Mouse (Mus musculus): ENCODE data around the gene Olfr726. TPM values are rescaled to one million over a fixed set of nuclear protein-coding genes. Genes with fewer than 3 reads are reported as not detected.

Gene Olfr726
- total RNA-seq (2023), result not detected

DNA sequence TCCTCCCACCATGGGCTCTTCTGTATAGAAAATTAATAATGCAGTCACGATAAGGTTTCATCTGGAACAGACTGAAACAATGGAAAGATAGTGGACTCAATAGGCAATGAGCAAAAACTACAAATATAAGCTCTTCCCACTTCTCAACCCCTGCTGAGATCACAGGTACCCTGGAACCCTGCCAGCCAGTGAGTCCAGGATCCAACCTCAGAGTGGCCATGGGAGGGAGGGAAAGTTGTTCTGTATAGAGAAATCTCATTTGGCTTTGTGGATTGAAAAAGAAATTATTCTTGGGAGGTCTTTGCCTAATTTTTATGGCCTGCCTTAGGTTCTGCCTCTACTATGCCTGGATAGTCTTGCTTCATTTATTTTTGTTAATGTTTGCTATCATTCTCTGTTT lies at the start of gene Olfr726:
Gene Olfr726 (minus strand): TSS at position 101 of the 400 bp plus-strand sequence.

DNA sequence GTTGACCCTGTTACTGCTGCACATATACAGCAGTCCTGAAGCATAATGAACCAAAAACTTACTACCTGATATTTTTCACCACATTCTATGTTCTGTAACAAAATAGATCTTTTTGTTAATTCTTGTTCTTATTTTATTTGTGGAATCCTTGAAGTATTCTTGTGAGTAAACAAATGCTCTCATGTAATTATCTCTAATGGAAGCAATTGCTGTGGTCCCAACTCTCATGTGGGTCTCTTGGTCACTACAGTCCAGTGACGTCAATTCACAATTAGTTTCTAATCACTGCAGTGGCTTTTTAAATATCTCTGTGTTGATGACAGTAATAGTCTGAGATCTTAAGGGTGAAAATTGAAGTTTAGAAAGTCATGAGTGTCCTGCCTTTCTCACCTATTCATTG lies 32.1 kb upstream of the Olfr726 start, which contains the start of gene Olfr727:
Gene Olfr727 (plus strand): TSS at position 301 of the 400 bp plus-strand sequence.

DNA sequence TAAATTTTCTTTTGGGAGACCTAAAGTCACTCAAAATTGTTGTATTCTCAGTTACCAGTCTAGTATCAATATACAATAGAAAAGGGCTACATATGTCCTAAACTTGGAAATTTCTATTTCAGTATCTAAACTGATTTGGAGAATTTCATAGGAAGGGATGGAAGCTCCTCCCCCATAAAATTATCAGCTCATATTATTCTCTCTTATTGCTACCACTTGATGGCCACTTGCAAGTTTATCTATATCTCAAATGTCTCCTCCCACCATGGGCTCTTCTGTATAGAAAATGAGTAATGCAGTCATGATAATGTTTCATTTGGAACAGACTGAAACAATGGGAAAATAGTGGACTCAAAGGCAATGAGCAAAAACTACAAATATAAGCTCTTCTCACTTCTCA lies 50.5 kb downstream of the Olfr726 start, which contains the start of gene Olfr725:
Gene Olfr725 (minus strand): TSS at position 101 of the 400 bp plus-strand sequence.

Other genes starting within 250 kb of the Olfr726 start
- gene Olfr722, start 189.0 kb downstream of the Olfr726 start, total RNA-seq (2023), result not detected
- gene Olfr723, start 159.2 kb downstream of the Olfr726 start, total RNA-seq (2023), result not detected
- not detected for gene Olfr724, start 127.7 kb downstream of the Olfr726 start, total RNA-seq (2023)
- gene Olfr725, start 50.6 kb downstream of the Olfr726 start, total RNA-seq (2023), result not detected
- not detected for gene Olfr727, start 32.2 kb upstream of the Olfr726 start, total RNA-seq (2023)
- not detected for gene Olfr728, start 51.7 kb upstream of the Olfr726 start, total RNA-seq (2023)
- not detected for gene Olfr729, start 62.0 kb upstream of the Olfr726 start, total RNA-seq (2023)
- gene Olfr730, start 97.2 kb upstream of the Olfr726 start, total RNA-seq (2023), result not detected
- gene Olfr731, start 150.9 kb upstream of the Olfr726 start, total RNA-seq (2023), result not detected
- not detected for gene Olfr732, start 193.3 kb upstream of the Olfr726 start, total RNA-seq (2023)
- not detected for gene Olfr733, start 210.6 kb upstream of the Olfr726 start, total RNA-seq (2023)
- not detected for gene Olfr734, start 235.8 kb upstream of the Olfr726 start, total RNA-seq (2023)